Mouse (Mus musculus): Measurements from ENCODE around the gene Gm45753.

Gene Gm45753

DNA sequence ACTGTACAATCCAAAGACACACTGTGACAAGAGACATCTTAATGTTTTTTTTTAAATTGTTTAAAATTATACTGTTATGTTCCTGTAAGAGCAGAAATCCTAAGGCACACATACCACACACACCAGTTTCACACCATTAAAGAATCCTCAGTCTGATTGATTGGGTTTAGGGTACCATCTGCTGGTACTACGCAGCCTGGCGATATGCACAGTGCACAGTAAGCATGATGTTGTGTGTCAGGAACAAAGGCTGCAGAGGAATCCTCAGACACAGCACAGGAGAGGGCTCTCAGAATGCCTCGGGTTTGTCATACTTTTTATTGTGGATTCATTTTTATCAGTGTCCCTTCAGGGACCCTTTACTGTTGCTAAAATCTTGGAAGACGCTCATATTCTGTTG is 33.9 kb downstream of the Gm45753 start:
- DNase-seq (ENCODE audit: low read depth) = no peak

DNA sequence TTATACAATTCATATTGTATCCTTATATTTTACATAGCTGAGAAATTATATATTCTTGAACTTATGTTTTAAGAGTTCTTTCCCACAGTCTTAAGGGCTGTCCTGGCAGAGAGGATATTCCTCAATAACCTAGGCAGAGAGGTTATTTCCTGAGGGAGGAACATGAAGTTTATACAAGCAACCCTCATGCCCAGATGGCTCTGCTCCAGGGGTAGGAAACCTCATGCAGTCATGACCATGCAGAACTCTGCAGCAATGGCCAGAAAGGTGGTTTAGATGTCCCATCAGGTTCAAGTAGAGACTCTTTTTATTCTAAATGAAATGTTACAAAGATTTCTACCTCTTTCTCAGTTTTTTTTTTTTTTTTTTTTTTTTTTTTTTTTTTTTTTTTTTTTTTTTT is 39.2 kb downstream of the Gm45753 start:
- DNase-seq (ENCODE audit: low read depth) = no peak

DNA sequence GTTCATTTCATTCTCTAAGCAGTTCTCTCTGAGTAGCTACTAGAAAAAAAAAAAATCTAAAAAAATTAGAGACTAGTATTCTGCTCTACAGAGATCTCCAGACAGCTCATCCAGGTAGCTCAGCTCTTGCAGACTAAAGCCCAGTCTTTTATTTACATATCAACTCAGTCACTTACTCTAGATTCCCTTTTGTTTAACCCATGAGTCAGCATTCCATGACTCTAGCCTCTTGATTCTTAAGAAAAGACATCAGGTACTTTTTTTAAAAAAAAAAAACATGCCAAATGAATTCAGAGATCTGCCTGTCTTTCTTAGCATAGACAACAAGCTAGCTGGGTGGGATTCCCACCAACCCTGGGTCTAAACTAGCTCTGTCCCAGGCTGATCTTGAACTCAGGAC is 39.8 kb downstream of the Gm45753 start:
- no peak for DNase-seq (ENCODE audit: low read depth)

DNA sequence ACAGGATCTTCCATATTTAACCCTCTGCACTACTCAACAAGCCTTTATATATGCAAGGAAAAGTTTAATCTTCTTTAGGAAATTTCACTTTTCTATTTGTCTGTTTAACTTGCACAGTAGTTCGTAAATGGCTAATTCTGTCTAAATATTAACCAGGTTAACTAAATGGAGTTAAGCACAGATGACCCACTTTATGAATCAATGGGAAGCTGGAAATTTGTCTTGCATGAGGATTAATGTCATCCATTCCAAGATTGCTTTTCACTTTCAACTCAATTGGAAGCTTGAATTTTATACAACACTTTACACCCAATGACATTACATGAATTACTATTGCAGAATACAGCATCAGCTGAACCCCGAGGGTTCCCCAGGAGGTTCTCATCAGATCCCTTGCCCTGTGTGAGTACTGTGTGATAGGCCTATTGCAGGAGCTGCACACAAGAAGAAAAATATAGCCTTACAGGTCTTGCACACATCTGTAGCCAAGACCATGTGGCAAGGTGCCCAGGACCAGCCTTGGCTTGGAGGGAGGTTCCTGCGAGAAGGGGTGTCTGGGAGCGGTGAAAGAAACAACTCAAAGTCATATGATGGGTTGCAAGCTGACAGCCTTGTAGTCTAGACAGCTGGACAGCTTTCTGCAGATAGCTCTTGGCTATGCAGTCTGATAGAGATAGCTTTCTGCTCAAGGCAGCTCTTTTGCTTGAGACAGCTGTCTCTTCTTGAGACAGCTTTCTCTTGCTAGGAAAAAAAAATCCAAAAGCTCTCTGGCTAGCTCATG is 40.5 kb downstream of the Gm45753 start:
- DNase-seq (ENCODE audit: low read depth) = no peak

DNA sequence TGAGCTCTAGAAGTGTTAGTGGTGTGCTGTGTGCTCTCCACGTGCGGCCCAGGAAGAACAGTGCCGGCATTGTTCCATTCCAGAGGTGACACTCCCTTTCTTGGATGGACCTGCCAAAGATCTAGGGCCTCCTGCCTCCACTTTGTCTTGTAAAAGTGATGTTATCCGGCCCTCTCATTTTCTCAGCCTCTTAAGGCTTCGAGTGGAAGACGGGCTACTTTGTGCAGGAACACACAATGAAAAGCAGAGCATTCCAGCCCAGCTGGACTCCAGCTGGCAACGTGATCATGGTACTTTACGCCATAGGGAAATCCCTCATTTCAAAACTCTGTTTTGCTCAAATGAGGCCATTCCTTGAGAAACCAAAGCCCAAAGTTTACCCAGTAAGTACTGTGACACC is 41.3 kb downstream of the Gm45753 start:
- DNase-seq (ENCODE audit: low read depth) = no peak

DNA sequence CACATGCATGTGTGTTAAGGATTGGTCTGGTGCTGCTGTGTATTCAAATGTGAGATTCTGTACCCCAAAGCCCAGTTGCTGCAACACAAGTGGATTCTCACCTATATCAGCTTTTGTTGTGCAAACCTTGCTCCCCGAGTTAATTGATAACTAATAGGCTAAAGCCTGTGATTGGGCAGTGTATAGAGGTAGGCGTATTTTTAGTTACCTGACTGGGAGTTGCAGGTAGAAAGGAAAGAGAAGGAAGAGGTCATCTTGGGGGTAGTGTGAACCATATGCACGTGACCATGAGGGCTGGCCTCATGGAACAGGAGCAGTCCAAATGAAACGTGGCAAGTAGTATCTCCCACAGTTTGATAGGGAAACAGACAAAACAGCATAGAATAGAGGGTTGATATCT is 43.3 kb downstream of the Gm45753 start:
- no peak for DNase-seq (ENCODE audit: low read depth)

DNA sequence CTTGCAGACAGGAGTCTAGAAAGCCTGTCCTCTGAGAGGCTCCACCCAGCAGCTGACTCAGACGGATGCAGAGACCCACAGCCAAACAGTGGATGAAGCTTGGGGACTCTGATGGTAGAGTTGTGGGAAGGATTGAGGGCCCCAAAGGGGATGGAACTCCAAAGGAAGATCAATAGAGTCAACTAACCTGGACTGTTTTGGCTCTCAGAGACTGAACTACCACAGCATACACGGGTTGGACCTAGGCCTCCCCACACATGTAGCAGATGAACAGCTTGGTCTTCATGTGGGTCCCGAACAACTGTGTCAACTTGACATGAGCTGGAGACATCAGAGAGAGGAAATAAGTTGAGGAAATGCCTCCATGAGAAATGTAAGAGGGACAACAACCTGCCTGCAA is 45.4 kb downstream of the Gm45753 start:
- DNase-seq (ENCODE audit: low read depth) = no peak

DNA sequence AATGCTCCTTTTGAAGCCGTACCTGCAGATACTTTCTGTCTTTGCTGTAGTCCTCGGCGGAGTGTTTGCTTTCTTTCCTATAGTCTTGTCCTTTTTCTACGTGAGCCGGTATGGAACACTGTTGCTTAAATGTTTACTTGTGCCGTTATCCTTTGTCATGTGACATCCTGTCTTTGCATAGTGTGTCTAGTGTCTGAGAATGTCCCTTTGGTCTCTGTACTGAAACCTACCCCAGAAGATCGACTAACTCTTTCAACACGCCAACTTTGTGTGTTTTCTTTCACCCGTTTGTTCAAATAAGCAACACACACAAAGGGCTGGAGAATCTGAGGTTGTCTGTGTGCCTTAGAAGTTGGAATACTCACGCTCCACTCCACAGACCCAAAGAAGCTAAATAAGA is 46.3 kb downstream of the Gm45753 start, which contains the start of gene F11:
Gene F11, minus strand, starts transcription at position 112 of the 400 bp plus-strand sequence.
- DNase-seq (ENCODE audit: low read depth) = no peak

DNA sequence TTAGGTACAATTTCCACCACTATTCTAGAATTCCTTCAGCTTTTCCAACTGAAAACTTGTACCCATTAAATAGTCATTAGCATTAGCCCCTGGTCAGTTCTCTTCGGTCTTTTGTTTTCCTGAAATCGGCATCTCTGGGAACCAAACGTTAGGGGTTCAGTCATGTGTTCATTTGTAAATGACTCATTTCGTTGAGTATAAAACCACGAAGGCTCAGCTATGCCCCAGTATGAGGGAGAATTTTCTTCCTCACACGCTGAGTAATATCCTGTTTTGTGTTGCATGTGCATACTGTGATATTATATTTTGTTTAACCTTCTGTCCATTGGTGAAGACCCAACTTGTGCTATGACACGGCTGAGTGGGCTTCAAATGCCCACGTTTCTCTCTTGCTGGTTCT is 49.8 kb downstream of the Gm45753 start:
- DNase-seq (ENCODE audit: low read depth) = no peak

DNA sequence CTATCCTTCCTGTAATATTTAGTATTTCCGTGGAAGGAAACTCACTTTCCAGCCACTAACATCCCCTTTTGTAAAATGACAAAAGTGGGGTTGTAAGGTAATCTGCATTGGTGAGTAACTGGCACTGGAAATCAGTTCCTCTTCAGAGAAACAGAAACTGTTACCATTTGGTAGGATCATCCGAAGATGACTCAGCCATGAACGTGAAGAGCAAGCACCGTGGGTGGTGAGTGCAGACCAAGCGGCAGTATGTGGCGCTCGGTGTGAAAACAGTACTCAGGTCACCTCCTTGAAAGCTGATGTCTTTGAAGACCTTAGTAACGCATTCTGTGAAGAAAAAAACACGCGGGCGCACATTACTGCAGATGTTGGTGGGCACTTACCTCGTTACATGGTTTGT is 53.2 kb downstream of the Gm45753 start:
- DNase-seq (ENCODE audit: low read depth) = no peak

DNA sequence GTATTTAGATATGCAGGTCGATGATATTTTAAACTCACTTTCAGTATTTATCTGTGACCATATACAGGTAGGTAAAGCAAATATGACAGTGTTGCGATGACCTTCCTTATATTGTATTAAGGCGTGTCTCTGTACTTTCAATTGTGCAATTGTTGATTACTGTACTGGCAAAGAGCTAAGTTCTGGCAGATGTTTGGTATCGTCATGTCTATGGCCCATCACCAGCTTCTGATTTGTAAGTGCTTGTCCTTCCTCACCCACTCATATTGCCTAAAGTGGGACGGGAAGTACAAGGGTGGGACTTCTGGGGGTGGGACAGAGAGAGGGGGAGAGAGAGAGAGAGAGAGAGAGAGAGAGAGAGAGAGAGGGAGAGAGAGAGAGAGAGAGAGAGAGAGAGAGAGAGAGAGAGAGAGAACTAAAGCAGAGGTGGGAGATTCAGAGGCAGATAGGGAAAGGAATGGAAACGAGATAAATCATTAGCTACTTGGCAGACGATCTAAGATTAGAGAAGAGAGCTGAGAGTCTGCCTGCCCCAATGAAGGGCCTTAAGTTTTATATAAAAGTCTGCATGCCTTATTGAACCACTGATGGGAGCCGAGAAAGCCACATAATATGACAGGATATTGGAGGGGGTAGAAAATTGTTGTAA is 53.9 kb downstream of the Gm45753 start:
- no peak for DNase-seq (ENCODE audit: low read depth)

DNA sequence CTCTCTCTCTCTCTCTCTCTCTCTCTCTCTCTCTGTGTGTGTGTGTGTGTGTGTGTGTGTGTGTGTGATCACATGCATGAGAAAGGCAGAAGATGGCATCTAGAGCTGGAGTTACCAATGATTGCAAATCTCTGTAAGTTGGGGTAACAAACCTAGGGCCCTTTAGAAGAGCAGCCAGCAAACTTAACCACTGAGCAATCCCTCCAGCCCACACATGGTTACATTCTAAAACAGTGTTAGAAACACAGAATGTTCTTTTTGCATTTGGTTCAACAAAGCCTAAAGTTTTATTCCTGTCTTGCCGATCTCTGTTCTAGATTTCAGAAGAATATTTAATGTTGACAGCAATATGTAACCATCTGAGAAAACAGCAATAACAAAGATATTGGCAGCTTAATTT is 54.7 kb downstream of the Gm45753 start:
- DNase-seq (ENCODE audit: low read depth) = no peak

DNA sequence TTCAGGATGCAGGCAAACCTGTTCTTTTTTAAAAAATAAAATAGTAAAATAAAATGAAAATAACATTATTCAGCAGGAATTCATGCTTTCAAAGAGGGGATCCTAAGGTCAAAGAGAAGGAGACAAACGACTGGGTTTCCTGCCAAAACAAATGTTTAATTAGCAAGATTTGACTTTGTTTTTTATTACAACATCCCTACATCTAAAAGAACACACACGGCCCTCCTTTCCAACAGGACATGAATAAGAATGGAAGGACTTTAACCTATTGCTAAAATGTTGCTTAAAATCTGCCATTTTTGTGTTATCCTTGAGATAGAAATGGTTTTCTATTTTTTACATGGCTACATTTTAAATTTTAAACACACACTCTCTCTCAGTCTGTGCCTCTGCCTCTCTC is 55.2 kb downstream of the Gm45753 start:
- DNase-seq (ENCODE audit: low read depth) = no peak

DNA sequence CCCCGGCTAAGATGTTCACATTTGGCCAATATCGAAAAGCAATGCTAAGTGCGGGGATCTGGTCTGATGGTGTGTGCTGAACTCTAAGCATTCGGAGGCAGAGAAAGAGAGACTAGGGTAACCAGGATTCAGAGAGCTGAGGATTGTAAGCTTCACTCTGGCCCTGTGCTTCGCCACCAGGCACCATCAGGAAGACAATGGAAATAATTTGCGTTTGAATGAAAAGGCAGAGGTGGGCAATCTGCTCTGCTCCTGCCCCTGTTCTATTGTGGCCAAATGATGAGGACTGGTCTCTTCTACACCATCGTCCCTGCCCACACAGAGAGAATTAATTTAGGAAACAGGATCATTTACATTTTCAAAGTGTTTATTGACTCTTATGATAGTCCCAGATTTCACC is 62.0 kb downstream of the Gm45753 start:
- no peak for DNase-seq (ENCODE audit: low read depth)

DNA sequence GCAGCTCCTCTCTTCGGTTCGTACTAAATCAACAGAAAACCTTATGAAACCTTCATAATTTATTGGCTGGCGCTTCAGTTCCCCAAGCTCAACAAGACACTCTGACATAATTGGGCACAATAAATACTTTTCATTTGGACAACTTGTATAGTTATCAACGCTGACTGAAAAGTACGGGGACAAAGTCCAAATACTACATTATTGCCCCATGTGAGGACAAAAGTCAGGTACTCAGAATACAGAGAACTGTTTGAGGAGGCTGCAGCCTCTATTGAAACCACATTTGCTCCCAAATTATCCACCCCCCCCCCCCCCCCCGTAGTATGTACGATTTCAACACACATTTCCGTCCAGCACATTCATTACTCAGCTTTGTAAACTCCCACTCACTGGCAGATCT is 68.9 kb downstream of the Gm45753 start:
- DNase-seq (ENCODE audit: low read depth) = no peak

DNA sequence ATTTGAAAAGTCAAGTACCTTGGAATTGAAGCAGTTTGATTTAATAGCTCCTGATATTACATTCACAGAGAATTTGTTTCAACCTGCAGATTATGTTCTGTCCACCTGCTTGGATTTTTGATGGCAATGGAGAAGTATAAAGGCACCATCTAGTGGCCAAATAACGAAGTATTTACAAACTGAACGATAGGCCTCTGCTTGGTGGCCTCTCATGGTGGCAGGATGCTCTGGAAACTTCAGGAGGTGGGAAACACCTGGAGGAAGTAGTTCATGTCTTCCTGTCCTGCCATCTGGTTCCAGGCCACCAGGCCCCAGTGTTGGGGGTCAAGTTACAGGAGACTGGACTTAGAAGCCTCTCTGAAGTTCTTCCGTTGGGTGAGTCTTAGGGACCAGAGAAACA is 70.0 kb downstream of the Gm45753 start:
- no peak for DNase-seq (ENCODE audit: low read depth)

DNA sequence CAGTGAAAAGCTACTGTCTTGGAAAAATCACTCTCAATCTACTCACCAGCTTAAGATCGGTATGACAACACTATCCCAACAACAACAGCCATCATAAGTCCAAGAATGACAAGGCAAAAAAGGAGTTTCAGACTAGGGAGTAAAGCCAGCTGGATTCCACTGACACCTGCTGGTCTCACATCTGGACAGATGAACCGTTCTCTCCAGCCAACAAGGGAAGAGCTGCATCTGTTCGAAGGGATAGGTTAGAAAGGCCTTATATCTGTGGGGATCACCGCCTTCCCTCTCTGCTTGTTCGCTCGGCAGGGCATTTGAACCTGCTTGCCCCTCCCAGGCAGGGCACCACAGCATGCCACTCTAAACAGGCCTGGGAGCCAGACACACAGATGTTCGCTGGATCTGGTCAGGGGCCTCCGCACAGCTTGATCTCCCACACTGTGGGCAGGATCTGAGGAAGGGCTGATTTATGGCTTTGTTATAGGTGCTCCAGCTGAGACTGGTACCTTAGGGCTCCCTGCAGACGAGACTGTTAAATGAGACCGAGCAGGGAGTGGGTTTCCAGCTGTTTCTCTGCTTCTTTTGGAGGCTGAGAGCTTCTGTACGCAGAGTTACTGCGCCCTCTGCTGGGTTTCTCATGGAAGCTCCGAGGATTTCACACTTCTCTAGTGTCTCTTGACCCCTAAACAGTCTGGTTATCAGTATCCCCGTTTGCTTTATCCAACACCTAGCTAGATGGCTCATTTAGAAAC is 71.9 kb downstream of the Gm45753 start:
- peak; percentile 1 for DNase-seq (ENCODE audit: low read depth)

DNA sequence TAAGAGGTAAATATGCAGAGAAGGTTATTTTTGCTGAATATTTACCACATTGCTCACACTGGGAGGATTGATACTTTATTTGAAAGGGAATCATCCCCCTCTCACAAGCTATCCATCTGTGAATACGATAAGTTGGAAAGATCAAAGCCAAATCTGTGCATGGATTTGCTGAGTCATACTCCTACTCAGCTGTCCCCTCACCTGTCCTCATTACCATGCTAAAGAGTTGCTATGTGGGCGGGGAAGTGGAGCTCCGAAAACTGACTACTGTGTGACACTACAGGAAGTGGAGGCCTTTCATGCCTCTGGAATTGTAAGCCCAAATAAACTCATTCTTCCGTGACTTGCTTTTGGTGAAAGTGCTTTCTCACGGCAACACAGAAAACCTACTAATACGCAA is 73.0 kb downstream of the Gm45753 start:
- no peak for DNase-seq (ENCODE audit: low read depth)

DNA sequence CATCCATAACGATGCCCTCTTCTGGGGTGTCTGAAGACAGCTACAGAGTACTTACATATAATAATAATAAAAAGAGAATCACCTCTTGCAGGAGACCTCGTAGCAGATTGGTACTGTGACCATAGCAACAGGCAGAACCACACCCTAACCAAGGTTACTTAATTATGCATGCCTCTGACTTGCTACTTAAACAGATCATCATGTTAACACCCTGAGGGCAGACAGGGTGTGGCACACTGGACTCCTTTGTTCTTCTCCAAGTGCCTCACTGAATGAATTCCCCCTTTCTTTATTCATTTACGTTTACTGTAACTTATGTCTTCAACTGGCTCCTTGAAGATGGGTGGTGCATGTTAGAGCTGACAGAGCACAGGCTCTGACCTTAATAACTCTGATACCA is 75.0 kb downstream of the Gm45753 start:
- no peak for DNase-seq (ENCODE audit: low read depth)

Data from induced T-regulatory cell, adult 2 months (primary cell).